Mouse (Mus musculus) left cerebral cortex, adult 18-20 months (tissue): ENCODE results near the gene Cox4i1. TPM values are rescaled to one million over a fixed set of nuclear protein-coding genes. Genes with fewer than 3 reads are reported as not detected.
A peak's percentile ranks its signal among the peaks of the same experiment; 100 is the strongest.

Experiments used
- DNase-seq, 2 experiments: peaks; one replicate each; pipeline ENCODE4 v3.0.0; 2021 to 2022; ENCODE audit warnings: low spot score in 2 of 2, mixed read lengths in 1 of 2
- long read RNA-seq, 2 experiments: library from polyadenylated mRNA; stranded (forward); transcript quantifications; one replicate each; pipeline ENCODE4 v2.0.0; 2021
- total RNA-seq, 2 experiments: library from RNA; stranded (reverse); gene quantifications; 2 replicates each; pipeline ENCODE4 v1.2.3; 2021

Gene Cox4i1
- total RNA-seq, result 1,000 to 10,000 TPM; 1,182 TPM
- long read RNA-seq, experiment 1, transcript Cox4i1-201 (5 exons, 745 nt), result minor isoform, 613 of 1,808 reads
- long read RNA-seq, experiment 1, transcript Cox4i1-204 (3 exons, 578 nt), result major isoform, 1,158 of 1,808 reads
- long read RNA-seq, experiment 1, transcript Cox4i1-205 (5 exons, 765 nt), result minor isoform, 6 of 1,808 reads
- long read RNA-seq, experiment 1, partial matches to known transcripts, result 13 of 1,808 reads
- long read RNA-seq, experiment 1, other reads (novel, unspliced or antisense), result 13 of 1,808 reads
- long read RNA-seq, experiment 2, transcript Cox4i1-205 (5 exons, 765 nt), result minor isoform, 5 of 1,466 reads
- long read RNA-seq, experiment 2, transcript Cox4i1-201 (5 exons, 745 nt), result minor isoform, 556 of 1,466 reads
- long read RNA-seq, experiment 2, transcript Cox4i1-204 (3 exons, 578 nt), result major isoform, 868 of 1,466 reads
- long read RNA-seq, experiment 2, partial matches to known transcripts, result 10 of 1,466 reads
- long read RNA-seq, experiment 2, other reads (novel, unspliced or antisense), result 24 of 1,466 reads

GRCm38 (mm10) chr8:120667561-120668373 lies at the start of gene Cox4i1, which contains the start of gene Gm27021:
Gene Cox4i1 (plus strand): TSS chr8:120668222.
Gene Gm27021 (minus strand): TSS chr8:120668079.
- peak; percentile 87 to 92 for DNase-seq

GRCm38 (mm10) chr8:120619235-120620180 lies 48.5 kb upstream of the Cox4i1 start:
- DNase-seq, result peak; percentile 18 to 28

GRCm38 (mm10) chr8:120620441-120620840 lies 47.6 kb upstream of the Cox4i1 start:
- DNase-seq, result no peak

GRCm38 (mm10) chr8:120622161-120622560 lies 45.9 kb upstream of the Cox4i1 start:
- no peak for DNase-seq

GRCm38 (mm10) chr8:120623608-120624007 lies 44.4 kb upstream of the Cox4i1 start:
- DNase-seq, result no peak

- DNase-seq, result no peak
Observed at GRCm38 (mm10) chr8:120626461-120626860, 41.6 kb upstream of the Cox4i1 start.

- DNase-seq, result peak in 1 of 2 experiments; percentile 21
Observed at GRCm38 (mm10) chr8:120627298-120627697, 40.7 kb upstream of the Cox4i1 start.

GRCm38 (mm10) chr8:120630031-120630430 lies 38.0 kb upstream of the Cox4i1 start:
- no peak for DNase-seq

GRCm38 (mm10) chr8:120630848-120631247 lies 37.2 kb upstream of the Cox4i1 start:
- DNase-seq, result no peak

GRCm38 (mm10) chr8:120631441-120632375 lies 36.3 kb upstream of the Cox4i1 start:
- DNase-seq, result no peak

GRCm38 (mm10) chr8:120632969-120633664 lies 34.9 kb upstream of the Cox4i1 start:
- DNase-seq, result no peak

- peak in 1 of 2 experiments; percentile 8 for DNase-seq
Observed at GRCm38 (mm10) chr8:120633665-120634271, 34.3 kb upstream of the Cox4i1 start.

GRCm38 (mm10) chr8:120634329-120634839 lies 33.6 kb upstream of the Cox4i1 start:
- peak; percentile 44 to 49 for DNase-seq

GRCm38 (mm10) chr8:120641245-120641644 lies 26.8 kb upstream of the Cox4i1 start:
- no peak for DNase-seq

GRCm38 (mm10) chr8:120642031-120642662 lies 25.9 kb upstream of the Cox4i1 start:
- DNase-seq, result no peak

- peak; percentile 65 to 66 for DNase-seq
Observed at GRCm38 (mm10) chr8:120644663-120645062, 23.4 kb upstream of the Cox4i1 start.

- DNase-seq, result no peak
Observed at GRCm38 (mm10) chr8:120647532-120647931, 20.5 kb upstream of the Cox4i1 start, which contains the start of gene 1190005I06Rik. Gene 1190005I06Rik (minus strand): TSS chr8:120647632.
